Mouse (Mus musculus): Measurements from ENCODE around the gene Sox5.

The Sox5 gene

DNA sequence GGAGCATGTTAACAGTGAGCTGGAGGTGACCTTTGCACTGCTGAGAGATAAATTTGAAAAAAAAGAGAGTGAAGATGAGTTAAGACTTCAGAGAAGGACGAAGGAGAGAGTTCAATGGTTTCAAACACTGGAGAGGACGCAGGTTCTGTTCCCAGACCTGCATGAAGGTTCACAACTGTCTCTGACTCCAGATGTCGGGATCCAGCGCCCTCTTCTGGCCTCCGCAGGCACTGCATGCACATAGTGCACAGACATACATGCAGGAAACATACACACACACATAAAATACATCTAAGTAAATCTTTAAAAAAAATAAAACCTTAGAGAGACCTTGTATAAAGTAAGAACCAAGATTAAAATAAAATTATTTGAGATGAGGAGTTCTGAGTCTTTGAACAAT, 352.5 kb downstream of the Sox5 start:
- DNase-seq (ENCODE audit: low read depth) = peak; percentile 6

DNA sequence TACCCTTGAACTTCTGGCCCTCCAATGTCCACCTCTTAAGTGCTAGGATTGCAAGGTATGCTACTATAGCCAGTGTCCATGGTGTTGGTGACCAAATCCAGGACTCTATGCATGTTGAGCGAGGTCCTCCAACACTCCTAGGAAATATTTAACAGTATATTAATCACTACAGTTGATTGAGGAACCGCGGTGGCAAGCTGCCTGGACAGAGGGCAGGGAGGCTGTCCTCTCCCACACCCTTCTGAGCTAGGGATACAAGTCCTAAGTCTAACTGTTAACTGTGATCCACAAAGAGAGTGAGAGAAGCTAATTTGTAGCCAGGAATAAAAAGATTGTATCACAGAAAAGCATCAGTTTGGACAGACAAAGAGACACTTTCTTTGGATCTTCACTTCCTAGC, 373.7 kb downstream of the Sox5 start:
- no peak for DNase-seq (ENCODE audit: low read depth)

DNA sequence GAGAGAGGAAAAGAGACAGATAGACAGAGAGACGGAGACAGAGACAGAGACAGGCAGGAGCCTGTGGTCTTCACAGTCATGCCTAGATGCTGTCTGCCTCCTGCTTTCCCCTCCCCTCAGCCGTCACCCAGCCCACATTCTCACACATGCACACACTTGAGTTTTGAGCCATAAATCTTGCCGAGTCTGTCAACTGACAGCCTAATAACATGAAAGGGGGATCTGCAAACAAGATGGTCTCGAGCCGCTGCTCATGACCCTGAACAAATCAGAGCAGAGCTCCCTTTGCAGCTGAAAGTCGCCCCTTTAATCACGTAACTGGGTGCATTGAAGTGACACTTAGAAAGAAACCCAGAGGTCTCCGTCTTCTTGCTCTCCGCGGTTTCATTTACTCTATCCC, 383.7 kb downstream of the Sox5 start:
- DNase-seq (ENCODE audit: low read depth) = no peak

DNA sequence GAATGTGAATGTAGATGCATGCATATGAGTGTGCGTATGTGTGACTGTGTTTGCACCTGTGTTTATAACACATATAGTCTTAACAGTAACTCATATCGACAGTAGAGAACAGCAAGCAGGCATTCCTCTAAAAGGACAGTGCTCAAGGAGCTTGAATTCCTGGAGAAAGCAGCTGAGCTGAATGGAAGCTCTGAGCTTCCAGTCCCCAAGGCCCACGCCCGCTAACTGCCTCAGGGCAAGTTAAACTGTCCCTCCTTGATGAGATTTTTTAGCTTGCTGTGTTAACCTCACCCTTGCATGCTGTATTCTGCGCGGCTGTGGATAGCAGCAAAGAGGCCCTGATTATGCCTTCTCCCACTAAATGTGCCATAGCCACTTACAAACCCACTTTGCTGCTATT, 388.6 kb downstream of the Sox5 start:
- DNase-seq (ENCODE audit: low read depth) = no peak

DNA sequence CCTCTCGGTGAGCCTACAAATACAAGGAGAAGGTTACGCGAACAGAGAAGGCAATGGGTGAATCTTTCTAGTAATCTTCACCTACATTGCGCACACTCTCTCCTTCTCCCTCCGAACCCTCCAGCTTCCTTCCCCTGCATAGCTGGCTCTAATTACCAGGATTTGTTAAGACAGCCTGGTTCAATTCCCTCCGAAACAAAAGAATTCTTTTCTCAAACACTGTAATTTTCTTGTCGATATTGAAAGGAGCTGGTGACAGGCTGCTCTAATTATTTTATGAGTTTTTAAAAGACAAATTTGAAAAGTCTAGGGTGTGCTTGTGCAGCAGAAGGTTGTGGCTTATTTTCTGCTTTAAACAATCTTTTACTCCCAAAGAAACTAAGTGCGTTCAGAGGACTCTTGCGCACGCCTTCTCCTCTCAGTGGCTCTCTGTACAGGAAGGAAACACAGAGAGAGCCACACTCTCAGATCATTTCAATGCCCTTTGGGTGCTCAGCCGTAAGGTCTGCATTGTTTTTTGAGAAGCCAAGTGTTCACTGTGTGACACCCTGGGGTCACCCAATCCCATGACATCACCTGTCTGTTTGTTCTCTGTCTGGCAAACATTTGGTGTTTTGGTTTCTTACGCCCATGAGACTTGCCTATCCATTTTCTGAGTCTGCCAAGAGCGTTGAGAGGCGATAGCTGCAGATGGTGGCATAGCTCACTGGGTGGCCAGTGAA, 392.3 kb downstream of the Sox5 start:
- DNase-seq (ENCODE audit: low read depth) = no peak

DNA sequence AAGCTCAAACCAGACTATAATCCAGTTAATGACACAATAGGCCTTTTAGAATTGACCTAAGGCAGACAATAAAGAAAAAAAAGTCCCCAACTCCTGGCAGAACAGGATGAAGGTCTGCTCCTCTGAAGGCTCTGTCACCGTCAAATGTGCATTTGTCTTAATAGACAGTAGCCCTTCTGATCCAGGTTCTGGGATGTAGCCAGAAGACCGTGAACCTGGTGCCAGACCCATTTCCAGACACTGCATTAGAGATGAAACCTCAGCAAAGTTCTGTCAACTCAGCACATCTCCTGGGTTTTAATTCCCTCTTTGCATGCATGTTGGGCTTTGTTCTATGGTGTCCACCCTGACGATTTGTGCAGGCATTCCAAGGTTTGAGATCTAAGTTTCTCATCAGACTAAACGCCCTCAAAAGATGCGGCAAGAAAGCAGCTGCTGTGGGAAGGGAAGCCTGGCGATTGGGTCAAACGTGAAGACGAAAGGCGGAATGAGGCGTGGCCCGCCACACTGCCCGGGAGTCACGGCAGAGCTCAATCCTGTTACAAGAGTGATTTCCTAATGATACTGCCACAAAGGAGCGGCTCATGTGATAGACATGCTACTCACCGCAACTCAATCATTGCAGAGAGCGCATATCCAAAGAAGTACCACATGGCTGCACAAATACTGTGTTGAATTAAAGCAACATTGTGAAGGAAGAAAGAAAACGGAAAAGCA, 394.1 kb downstream of the Sox5 start:
- DNase-seq (ENCODE audit: low read depth) = no peak

DNA sequence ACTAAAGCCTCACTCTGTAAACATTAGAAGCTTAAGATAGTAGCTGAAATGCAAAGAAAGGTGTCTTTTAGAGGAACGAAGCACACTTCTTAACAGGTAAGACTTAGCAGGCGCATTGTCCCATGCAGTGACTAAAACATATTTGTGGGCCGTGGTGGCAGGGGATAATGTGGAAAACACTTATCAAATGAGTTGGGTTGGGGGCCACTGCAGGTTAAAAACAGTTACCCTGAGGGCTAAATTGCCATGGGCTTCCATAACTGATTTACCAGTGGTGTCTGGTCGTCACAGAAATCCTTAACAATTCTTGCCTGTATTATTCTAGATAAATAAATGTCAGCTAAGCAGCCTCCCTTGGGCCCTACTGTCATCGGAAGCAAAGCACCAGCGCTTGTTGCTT, 401.1 kb downstream of the Sox5 start:
- DNase-seq (ENCODE audit: low read depth) = no peak

DNA sequence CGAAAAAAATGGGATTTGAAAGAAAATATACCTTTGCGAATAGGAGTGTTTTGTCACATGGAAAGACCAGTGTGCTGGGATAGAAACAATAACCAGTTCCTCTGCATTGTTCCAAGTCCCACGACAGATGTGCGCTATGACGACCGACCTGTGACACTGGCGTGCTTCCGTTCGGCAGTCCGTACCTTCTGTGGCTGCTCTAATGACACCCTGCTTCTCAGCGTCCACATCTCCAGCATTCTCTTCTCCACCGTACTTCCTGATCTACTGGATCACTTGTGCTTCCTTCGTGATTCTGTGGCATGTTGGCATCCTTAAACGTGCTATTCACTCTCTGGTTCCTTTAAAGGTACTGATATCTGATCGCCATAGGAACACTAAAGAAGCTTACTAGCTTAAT, 401.6 kb downstream of the Sox5 start:
- no peak for DNase-seq (ENCODE audit: low read depth)

DNA sequence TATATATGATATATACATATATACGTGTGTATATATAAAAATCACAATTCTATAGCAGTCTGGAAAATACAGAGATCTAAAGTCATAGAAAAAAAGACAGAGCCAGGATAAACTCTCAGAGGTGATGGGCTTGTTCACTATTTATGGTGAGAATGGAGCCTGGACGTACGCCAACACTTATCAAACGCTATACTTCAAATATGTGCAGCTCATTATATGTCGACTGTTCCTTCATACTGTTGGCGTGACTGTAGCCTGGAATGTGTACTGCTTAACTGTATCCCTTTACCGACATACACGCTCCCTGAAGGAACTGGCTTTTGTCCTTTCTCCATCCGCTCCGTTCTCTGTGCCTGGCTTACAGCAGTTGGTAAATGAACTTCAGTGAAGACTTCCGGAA, 407.0 kb downstream of the Sox5 start:
- no peak for DNase-seq (ENCODE audit: low read depth)

DNA sequence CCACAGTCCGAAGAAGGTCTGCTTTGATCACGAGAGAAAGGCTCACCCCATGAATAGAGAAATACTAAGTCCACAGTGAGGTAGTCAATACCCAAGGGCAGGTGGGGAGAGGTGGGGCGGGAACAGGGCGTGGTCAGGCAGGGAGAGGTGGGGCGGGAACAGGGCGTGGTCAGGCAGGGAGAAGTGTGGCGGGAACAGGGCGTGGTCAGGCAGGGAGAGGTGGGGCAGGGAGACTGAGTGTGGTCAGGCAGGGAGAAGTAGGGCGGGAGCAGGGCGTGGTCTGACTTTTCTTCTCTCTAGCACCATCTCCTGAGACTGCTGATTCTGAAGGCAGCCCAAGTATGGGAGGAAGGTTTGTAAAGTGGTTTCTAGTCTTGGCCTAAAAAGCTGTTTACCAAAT, 411.1 kb downstream of the Sox5 start:
- DNase-seq (ENCODE audit: low read depth) = no peak

DNA sequence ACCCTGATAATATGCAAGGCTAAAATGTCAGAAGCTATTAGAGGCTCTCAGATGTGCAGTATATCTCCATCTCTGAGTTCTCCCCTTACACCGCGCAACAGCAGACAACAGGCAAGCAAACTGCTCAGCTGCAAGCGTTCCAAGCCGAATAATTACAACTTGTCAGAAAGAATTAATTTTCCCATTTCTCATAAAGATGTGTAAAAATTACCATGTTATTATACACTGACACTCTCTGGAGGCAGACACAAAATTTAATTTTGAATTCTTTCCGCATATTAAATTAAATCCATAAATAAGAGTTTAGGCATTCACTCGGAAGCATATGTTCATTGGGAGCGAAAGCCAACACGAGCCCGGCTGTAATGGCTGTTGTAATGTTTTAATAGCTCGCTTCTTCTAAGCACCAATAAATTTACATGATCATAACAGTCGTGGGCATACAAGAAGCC, 414.1 kb downstream of the Sox5 start:
- DNase-seq (ENCODE audit: low read depth) = no peak

DNA sequence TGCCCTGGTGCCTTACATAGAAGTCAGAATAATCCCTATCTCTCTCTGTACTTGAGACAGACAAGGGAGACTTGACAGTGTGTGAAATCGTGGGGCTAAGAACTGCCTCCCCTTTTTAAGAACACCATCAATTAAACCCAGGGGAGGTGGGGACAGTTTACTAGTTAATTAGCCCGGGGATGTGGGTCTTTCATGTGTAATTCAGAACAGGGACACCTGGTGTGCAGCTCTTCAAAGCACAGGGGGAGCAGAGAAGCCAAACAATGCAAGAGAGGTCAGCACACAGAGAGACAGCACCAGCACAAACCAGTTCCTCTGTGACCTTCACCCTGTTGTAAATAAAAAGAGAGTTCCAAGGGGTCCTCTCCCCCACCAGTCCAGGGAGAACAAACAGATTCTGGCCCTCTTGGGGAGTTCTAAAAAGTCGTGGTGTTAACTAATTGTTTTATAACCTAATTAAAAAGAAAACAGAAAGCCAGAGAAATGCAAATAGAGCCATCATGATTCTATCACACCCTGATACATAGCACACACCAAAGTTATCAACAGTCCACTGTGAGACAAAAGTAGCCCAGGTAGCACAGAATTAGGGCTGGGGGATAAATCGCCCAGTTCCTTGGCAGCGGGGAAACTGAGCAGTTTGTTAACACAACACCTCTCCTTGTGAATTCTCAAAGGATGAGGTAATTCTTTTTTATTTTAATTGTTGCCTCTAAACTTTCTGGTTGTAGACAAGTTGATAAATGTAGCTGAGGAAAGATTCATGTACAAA, 420.3 kb downstream of the Sox5 start:
- no peak for DNase-seq (ENCODE audit: low read depth)

DNA sequence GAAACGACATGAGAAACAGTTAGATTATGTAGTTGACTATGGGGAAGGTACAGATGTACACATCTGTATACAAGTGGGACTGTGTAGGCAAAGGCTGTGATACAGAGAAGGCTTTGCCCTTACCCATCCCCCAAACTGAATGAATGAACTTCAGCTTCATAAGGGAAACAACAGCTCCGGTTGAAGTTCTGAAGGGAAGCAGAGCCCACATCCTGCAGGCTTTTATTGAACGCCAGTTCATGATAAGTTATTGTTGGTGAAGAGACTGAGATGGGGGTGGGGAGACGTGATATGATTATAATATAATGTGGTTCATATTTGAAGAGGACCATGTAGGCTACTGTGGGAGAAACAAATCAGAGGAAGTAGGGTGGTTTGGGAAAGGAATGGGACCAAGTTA, 424.7 kb downstream of the Sox5 start:
- DNase-seq (ENCODE audit: low read depth) = no peak

DNA sequence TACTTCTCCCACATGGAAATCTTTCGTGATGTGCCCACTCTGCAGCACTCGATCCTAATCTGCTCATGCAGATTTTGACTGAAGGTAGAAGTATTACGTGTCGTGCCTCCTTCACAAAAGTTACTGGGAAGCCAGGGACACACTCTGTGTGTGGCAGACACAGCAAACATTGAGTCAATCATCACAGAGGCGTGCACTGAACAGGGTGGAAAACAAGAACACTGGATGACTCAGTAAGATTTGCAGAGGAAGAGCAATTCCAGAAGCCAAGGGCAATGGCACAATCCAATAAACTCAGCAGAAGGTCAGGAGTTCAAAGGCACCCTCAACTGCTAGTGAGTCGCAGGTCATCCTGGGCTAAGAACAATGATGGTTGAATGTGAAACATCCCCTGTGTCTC, 430.7 kb downstream of the Sox5 start:
- DNase-seq (ENCODE audit: low read depth) = no peak

DNA sequence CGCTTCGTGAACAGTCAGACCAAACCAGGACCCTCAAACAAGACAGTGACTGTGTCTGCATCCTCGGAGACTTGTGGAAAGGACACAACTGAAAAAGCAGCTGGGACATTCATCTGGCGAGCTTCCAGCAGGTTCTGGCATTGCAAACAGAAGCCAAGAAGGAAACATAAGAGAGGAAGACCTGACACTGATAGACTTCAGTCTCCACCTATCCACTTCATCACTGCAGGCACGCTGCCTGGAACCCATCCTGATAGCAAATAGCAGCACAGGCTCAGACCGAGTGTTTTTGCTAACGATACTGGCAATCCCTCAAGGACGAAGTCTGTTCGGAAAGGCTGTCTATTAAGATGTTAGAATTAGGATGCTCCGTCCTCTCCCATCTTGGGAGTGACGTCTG, 438.4 kb downstream of the Sox5 start:
- no peak for DNase-seq (ENCODE audit: low read depth)

DNA sequence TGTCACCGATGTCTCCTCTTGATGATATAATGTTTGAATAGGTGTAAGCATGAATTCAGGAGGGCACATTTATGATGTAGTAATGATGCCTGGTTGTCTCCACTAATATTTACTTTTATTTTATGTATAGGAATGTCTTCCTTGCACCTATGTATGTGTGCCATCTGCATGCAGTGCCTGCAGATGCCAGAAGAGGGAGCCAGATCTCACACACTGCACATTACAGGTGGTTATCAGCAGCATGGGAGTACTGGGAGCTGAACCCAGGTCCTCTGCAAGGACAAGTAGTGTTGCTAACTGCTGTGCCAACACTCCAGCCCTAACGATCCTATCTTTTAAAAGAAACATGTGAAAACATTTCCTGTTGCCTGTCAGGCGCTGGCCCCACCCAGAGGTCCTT, 442.2 kb downstream of the Sox5 start:
- DNase-seq (ENCODE audit: low read depth) = peak; percentile 8

DNA sequence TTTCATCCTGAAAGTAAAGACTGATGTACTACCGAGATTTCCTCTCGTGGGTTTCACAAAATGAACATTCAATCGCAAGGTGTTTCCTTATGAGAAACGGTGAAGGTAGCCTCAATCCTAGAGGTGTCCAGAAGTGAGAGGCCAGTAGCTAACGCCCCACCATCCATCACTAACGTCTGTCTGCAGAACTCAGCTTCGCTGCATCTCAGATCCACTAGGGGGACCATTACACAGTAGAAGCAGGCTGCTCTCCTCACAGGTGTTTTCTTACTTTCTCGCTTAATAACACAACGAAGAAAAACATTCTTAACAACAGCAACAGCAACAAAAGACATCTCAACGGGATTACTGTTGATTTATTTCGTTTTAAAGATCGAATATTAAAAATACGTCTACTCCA, 442.8 kb downstream of the Sox5 start:
- DNase-seq (ENCODE audit: low read depth) = no peak

DNA sequence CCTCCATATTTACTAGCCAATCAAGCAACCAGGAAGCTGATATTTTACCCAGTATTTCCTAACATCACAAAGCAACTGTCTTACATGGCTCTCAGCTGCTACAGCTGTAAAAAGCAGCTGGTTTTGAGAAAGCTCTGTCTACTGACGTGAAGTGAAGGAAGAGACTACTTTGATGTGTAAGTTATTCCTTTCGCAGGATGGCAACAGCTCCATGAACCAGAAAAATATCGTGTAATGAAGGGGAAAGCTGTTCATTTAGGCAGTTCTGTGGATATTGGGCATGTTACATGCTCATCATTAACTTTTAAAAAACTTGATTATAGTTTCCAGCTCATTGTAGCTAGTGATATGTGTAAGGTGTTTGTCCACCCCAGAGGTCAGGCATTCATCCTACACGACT, 443.6 kb downstream of the Sox5 start:
- DNase-seq (ENCODE audit: low read depth) = no peak

DNA sequence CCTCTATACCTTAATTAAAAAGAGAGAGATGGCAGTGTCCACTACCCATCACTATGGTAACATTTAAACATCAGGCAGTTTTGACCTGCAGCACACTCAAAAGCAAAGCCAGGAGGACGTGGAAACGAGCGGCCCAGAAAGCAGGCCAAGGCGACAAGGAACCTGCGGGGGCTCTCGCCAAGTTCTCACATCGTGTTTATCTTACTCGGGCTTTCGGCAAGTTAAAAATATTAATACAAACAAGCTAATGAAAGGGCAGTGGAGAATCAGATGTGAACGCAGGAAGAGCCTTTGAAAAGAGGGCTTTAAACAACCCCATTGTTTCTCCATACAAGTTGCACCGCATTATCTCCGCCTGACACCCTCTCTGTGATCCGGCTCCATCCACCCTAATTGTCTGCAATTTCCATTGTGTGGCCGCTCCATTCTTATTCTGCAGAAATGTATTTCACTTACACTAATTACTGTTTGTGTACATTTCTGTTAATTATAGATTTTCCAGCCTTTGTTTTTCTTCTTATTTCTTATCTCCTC, 444.3 kb downstream of the Sox5 start:
- DNase-seq (ENCODE audit: low read depth) = no peak

DNA sequence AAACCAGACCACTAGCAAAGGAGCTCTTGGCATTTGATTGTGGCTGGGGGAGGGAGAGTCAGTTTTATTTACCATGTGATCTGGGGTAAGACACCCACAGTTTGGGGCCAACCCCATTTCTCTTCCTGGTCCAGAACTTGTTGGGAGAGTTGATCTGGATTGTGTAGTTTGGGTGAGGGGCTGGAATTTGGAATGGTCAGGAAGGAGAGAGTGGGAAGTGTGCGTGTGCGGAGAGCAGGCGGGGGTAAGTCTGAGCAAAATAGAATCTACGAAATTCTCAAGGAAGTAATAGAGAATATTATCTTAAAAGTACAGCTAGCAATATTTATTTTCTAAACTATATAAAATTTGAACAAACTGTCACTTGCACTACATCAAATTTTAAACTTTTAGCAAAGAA, 445.0 kb downstream of the Sox5 start:
- no peak for DNase-seq (ENCODE audit: low read depth)

DNA sequence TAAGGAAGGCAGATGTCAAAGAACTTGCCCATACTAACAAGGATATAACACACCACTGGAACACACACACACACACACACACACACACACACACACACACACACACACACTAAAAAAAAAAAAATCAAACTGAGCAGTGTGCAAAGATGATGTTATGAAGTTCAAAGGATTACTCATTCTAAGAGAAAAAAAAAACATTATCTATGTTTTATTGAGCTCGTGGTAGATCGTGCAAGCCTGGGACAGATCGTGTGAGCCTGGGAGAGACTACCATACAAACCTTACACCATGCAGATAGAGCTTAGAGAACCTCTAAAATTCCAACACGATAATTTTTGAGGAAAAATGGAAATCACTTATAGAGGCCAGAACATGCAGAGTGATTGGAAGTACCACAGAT, 448.6 kb downstream of the Sox5 start:
- peak; percentile 19 for DNase-seq (ENCODE audit: low read depth)

DNA sequence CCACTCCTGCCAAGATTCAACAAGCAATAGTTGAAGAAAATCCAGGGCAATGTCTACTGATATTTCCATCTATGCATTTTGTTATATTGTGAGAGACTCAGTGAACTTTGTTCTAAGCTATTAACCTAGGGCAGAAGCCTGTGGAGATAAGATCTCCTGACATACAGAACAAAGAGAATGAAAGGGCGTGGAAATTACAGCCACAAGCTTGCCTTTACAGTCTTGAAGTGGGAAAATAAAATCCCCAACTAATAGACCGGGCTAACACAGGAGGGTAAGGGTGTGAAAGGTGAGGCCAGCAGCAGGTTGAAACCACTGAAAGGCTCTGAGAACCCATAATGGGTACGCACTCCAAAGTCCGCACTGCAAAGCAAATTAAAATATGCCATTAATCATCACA, 449.8 kb downstream of the Sox5 start:
- DNase-seq (ENCODE audit: low read depth) = peak; percentile 15

Data from induced T-regulatory cell, adult 2 months (primary cell).